Mouse (Mus musculus): ENCODE data around the gene Camkk2.

The Camkk2 gene

GRCm38 (mm10) chr5:122700109-122700836 is 78.9 kb downstream of the Camkk2 start:
- no peak for DNase-seq (ENCODE audit: low spot score in 2 of 2)

- no peak for DNase-seq (ENCODE audit: low spot score in 2 of 2)
Observed at GRCm38 (mm10) chr5:122698701-122699060, 80.5 kb downstream of the Camkk2 start.

- no peak for DNase-seq (ENCODE audit: low spot score in 2 of 2)
Observed at GRCm38 (mm10) chr5:122698041-122698700, 81.0 kb downstream of the Camkk2 start.

GRCm38 (mm10) chr5:122695516-122695915 is 83.7 kb downstream of the Camkk2 start:
- DNase-seq (ENCODE audit: low spot score in 2 of 2), result no peak

- DNase-seq (ENCODE audit: low spot score in 2 of 2), result no peak
Observed at GRCm38 (mm10) chr5:122693431-122694207, 85.6 kb downstream of the Camkk2 start.

- DNase-seq (ENCODE audit: low spot score in 2 of 2), result no peak
Observed at GRCm38 (mm10) chr5:122690486-122690885, 88.7 kb downstream of the Camkk2 start.

- no peak for DNase-seq (ENCODE audit: low spot score in 2 of 2)
Observed at GRCm38 (mm10) chr5:122689153-122689552, 90.1 kb downstream of the Camkk2 start.

GRCm38 (mm10) chr5:122687391-122687790 is 91.8 kb downstream of the Camkk2 start:
- DNase-seq (ENCODE audit: low spot score in 2 of 2), result no peak

- no peak for DNase-seq (ENCODE audit: low spot score in 2 of 2)
Observed at GRCm38 (mm10) chr5:122683926-122684325, 95.3 kb downstream of the Camkk2 start.

GRCm38 (mm10) chr5:122681276-122681675 is 97.9 kb downstream of the Camkk2 start:
- DNase-seq (ENCODE audit: low spot score in 2 of 2), result no peak
